ENCODE assay signal across 20 mouse cellular contexts in genomic region chr12:102063211-102063610, GRCm38 (mm10).
"Had no signal": no experiment of that assay in that cellular context is flagged by ENCODE, and none has a peak within 500 bp of the region (broad histone marks: within the 10 kb centered on the region; RNA-seq: fewer than 3 reads in every experiment).

No protein-coding gene starts in this region.

- H3K9ac ChIP-seq: limb, embryonic 12.5 days; limb, embryonic 15.5 days; liver, embryonic 14.5 days; liver, postnatal 0 days; lung, embryonic 14.5 days; midbrain, embryonic 13.5 days; neural tube, embryonic 13.5 days had no signal

- H3K9me3 ChIP-seq: limb, embryonic 12.5 days; limb, embryonic 15.5 days; megakaryocyte, embryonic 14.5 days; midbrain, embryonic 10.5 days; midbrain, embryonic 13.5 days; neural tube, embryonic 13.5 days had no signal

- H3K4me3 ChIP-seq: limb, embryonic 12.5 days; limb, embryonic 15.5 days; midbrain, embryonic 10.5 days; midbrain, embryonic 13.5 days; myocyte; neural tube, embryonic 13.5 days had no signal

- H3K36me3 ChIP-seq: limb, embryonic 12.5 days; limb, embryonic 15.5 days; midbrain, embryonic 10.5 days; midbrain, embryonic 13.5 days; neural tube, embryonic 13.5 days had no signal

- H3K27ac ChIP-seq: kidney, postnatal 0 days; limb, embryonic 12.5 days; liver, embryonic 14.5 days; macrophage; midbrain, embryonic 10.5 days; midbrain, embryonic 13.5 days; neural tube, embryonic 13.5 days; stomach, postnatal 0 days had no signal

- DNase-seq: left cerebral cortex, postnatal 4 days; liver, postnatal 0 days; thymus, adult 2 months; thymus, postnatal 14 days; thymus, postnatal 4 days had no signal

- H3K4me2 ChIP-seq: limb, embryonic 12.5 days; limb, embryonic 15.5 days; liver, embryonic 11.5 days; lung, embryonic 14.5 days; midbrain, embryonic 13.5 days; neural tube, embryonic 13.5 days had no signal

- ATAC-seq: intestine, embryonic 16.5 days; liver, postnatal 0 days; midbrain, embryonic 13.5 days; midbrain, embryonic 16.5 days had no signal

- H3K27me3 ChIP-seq: limb, embryonic 12.5 days; limb, embryonic 15.5 days; neural tube, embryonic 13.5 days had no signal
